Mouse (Mus musculus): ENCODE measurements at regions not wholly inside any gene's neighbourhood (a gene's known extent, or its start where the extent isn't known, plus 50 kb on each side); places are given as distances from the start of the nearest gene placed in this dataset.
A peak's percentile ranks its signal among the peaks of the same experiment; 100 is the strongest.

DNA sequence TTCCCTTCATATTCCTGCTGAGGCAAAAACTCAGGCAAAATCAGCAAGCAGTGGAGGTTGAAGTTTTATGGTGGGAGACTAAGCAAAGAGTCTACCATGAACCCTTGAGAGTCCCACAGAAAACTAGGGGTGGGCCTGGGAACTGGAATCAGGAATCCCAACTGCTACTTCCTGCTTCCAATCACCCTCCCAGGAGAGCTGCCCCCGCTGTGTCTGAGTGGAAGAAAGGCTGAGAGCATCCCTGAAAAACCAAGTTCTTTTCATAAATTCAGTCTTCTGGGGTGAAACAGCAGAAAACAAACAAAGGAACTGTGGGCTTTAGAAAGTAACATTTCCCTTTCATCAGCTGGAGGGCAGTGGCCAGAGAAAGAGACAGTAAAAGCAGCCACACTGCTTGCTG, 445.0 kb downstream of the Gsdmc2 start:
- Histone ChIP-seq H3K27me3 (ENCODE audit: control insufficient read depth, insufficient read depth, low read length) (no peaks in the 10 kb centered on the region), H3K36me3 (ENCODE audit: control insufficient read depth, insufficient read depth, low read length) (no peaks in the 10 kb centered on the region), H3K27ac (ENCODE audit: low read depth, low read length) (no peak overlapping the region), H3K9me3 (ENCODE audit: control insufficient read depth, low read length) (no peaks in the 10 kb centered on the region), H3K4me2 (ENCODE audit: low read depth) (no peak overlapping the region), H3K4me3 (ENCODE audit: low read depth, low read length) (no peak overlapping the region), H3K4me1 (ENCODE audit: control insufficient read depth, insufficient read depth, low read length) (no peaks in the 10 kb centered on the region), H3K9ac (ENCODE audit: low read length) (no peak overlapping the region)
- 89% methylated on average over 1 of the region's 1 CpGs for WGBS
- ATAC-seq (ENCODE audit: insufficient read depth, low FRiP score, low TSS enrichment) (no peak), DNase-seq (ENCODE audit: low spot score) (no peak)

- H3K9me3 ChIP-seq (ENCODE audit: control insufficient read depth, low read length): no peaks in the 10 kb centered on the region
- ATAC-seq (ENCODE audit: insufficient read depth, low FRiP score, low TSS enrichment): no peak
- 98% methylated on average over 3 of the region's 3 CpGs for WGBS
These were observed 447.5 kb downstream of the Gsdmc2 start for GRCm38 (mm10) chr15:63397485-63397884.

DNA sequence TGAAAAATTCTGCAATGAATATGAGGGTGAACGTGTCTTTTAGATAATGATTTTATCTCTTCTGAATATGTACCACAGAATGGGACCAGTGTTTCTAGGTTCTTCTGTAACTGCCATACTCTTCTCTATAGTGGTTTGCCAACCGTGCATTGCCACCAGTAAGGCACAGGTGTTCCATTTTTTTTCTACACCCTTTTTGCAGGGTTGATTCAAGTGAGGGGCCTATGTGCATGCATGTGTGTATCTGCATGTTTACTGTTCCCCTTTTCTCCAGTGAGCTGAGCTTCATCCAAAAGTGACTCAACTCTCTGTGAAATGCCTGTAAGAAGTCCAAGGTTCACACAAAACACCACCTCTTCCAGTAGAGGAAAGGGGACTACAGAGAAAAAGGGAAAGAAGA, 467.7 kb downstream of the Gsdmc2 start:
- Histone ChIP-seq H3K36me3 (ENCODE audit: control insufficient read depth, insufficient read depth, low read length) (no peaks in the 10 kb centered on the region), H3K4me1 (ENCODE audit: control insufficient read depth, insufficient read depth, low read length) (no peaks in the 10 kb centered on the region), H3K4me2 (ENCODE audit: low read depth) (no peak overlapping the region), H3K9me3 (ENCODE audit: control insufficient read depth, low read length) (no peaks in the 10 kb centered on the region), H3K27me3 (ENCODE audit: control insufficient read depth, insufficient read depth, low read length) (no peaks in the 10 kb centered on the region), H3K9ac (ENCODE audit: low read length) (no peak overlapping the region), H3K4me3 (ENCODE audit: low read depth, low read length) (no peak overlapping the region), H3K27ac (ENCODE audit: low read depth, low read length) (no peak overlapping the region)
- 86% methylated on average over 2 of the region's 2 CpGs for WGBS
- ATAC-seq (ENCODE audit: insufficient read depth, low FRiP score, low TSS enrichment): no peak
- DNase-seq (ENCODE audit: low spot score): no peak

More at GRCm38 (mm10) chr15:63397485-63397884, 447.5 kb downstream of the Gsdmc2 start:
- no peaks in the 10 kb centered on the region for H3K27me3 ChIP-seq (ENCODE audit: control insufficient read depth, insufficient read depth, low read length)
- no peak for DNase-seq (ENCODE audit: low spot score)
- H3K4me1 ChIP-seq (ENCODE audit: control insufficient read depth, insufficient read depth, low read length): no peaks in the 10 kb centered on the region
- H3K27ac ChIP-seq (ENCODE audit: low read depth, low read length): no peak overlapping the region
- no peak overlapping the region for H3K9ac ChIP-seq (ENCODE audit: low read length)
- H3K36me3 ChIP-seq (ENCODE audit: control insufficient read depth, insufficient read depth, low read length): no peaks in the 10 kb centered on the region
- H3K4me3 ChIP-seq (ENCODE audit: low read depth, low read length): no peak overlapping the region
- no peak overlapping the region for H3K4me2 ChIP-seq (ENCODE audit: low read depth)

GRCm38 (mm10) chr15:63371328-63372023, 473.5 kb downstream of the Gsdmc2 start:
- WGBS: 70% methylated on average over 4 of the region's 4 CpGs
- Histone ChIP-seq H3K4me2 (ENCODE audit: low read depth) (no peak overlapping the region), H3K4me3 (ENCODE audit: low read depth, low read length) (no peak overlapping the region), H3K4me1 (ENCODE audit: control insufficient read depth, insufficient read depth, low read length) (no peaks in the 10 kb centered on the region), H3K27me3 (ENCODE audit: control insufficient read depth, insufficient read depth, low read length) (no peaks in the 10 kb centered on the region), H3K9ac (ENCODE audit: low read length) (no peak overlapping the region), H3K9me3 (ENCODE audit: control insufficient read depth, low read length) (no peaks in the 10 kb centered on the region), H3K27ac (ENCODE audit: low read depth, low read length) (no peak overlapping the region), H3K36me3 (ENCODE audit: control insufficient read depth, insufficient read depth, low read length) (no peaks in the 10 kb centered on the region)
- no peak for DNase-seq (ENCODE audit: low spot score)
- ATAC-seq (ENCODE audit: insufficient read depth, low FRiP score, low TSS enrichment): no peak

GRCm38 (mm10) chr15:63364473-63364872, 480.5 kb downstream of the Gsdmc2 start:
- Histone ChIP-seq H3K9me3 (ENCODE audit: control insufficient read depth, low read length) (no peaks in the 10 kb centered on the region), H3K4me3 (ENCODE audit: low read depth, low read length) (no peak overlapping the region), H3K4me1 (ENCODE audit: control insufficient read depth, insufficient read depth, low read length) (no peaks in the 10 kb centered on the region), H3K27me3 (ENCODE audit: control insufficient read depth, insufficient read depth, low read length) (no peaks in the 10 kb centered on the region), H3K4me2 (ENCODE audit: low read depth) (no peak overlapping the region), H3K9ac (ENCODE audit: low read length) (no peak overlapping the region), H3K27ac (ENCODE audit: low read depth, low read length) (no peak overlapping the region), H3K36me3 (ENCODE audit: control insufficient read depth, insufficient read depth, low read length) (no peaks in the 10 kb centered on the region)
- DNase-seq (ENCODE audit: low spot score) (no peak), ATAC-seq (ENCODE audit: insufficient read depth, low FRiP score, low TSS enrichment) (no peak)
- WGBS: 94% methylated on average over 1 of the region's 1 CpGs

DNA sequence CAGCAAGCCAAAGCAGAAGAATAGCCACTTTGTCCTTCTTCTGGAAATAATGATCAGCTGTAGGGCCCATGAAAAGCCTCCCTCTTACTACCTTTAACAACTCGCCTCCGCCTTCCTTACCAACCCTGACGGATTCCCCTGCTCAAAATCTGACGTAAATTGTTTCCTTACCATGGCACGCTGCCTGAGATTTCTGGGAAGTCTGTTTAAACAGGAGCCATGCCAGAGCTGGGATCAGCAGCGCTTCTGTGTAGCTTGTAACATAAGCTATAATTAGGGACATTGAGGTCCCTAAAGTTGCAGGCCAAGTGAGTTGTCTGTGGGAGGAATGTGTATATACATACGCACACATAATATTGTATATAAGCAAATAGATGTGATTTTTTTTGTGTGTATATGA, 484.6 kb downstream of the Gsdmc2 start:
- H3K4me1 ChIP-seq (ENCODE audit: control insufficient read depth, insufficient read depth, low read length): no peaks in the 10 kb centered on the region
- no peak for DNase-seq (ENCODE audit: low spot score)
- ATAC-seq (ENCODE audit: insufficient read depth, low FRiP score, low TSS enrichment): no peak
- no peak overlapping the region for H3K4me3 ChIP-seq (ENCODE audit: low read depth, low read length)
- H3K36me3 ChIP-seq (ENCODE audit: control insufficient read depth, insufficient read depth, low read length): no peaks in the 10 kb centered on the region
- H3K27me3 ChIP-seq (ENCODE audit: control insufficient read depth, insufficient read depth, low read length): no peaks in the 10 kb centered on the region
- no peaks in the 10 kb centered on the region for H3K9me3 ChIP-seq (ENCODE audit: control insufficient read depth, low read length)
- H3K27ac ChIP-seq (ENCODE audit: low read depth, low read length): no peak overlapping the region
- 86% methylated on average over 7 of the region's 7 CpGs for WGBS
- no peak overlapping the region for H3K9ac ChIP-seq (ENCODE audit: low read length)
- no peak overlapping the region for H3K4me2 ChIP-seq (ENCODE audit: low read depth)

DNA sequence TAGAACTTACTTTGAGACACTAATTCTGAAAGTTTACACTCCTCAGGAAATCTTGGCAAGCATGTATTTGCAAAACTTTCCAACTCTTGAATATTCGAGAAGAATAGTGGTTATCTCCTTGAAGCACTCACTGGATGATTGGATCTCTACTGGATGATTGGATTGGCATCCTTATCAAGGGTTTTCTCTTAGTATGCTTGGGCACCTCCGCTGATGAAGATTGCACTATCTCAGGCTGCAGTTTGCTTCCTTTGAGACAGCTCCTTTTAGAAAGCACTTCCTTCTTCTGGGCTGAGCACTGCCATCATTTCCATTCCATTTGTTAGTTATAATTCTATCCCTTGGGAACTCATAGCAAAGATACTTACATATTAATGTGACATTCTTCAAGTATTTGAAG, 503.2 kb downstream of the Gsdmc2 start:
- Histone ChIP-seq H3K4me1 (ENCODE audit: control insufficient read depth, insufficient read depth, low read length) (no peaks in the 10 kb centered on the region), H3K4me2 (ENCODE audit: low read depth) (no peak overlapping the region), H3K9ac (ENCODE audit: low read length) (no peak overlapping the region), H3K36me3 (ENCODE audit: control insufficient read depth, insufficient read depth, low read length) (no peaks in the 10 kb centered on the region), H3K4me3 (ENCODE audit: low read depth, low read length) (no peak overlapping the region), H3K9me3 (ENCODE audit: control insufficient read depth, low read length) (no peaks in the 10 kb centered on the region), H3K27ac (ENCODE audit: low read depth, low read length) (no peak overlapping the region), H3K27me3 (ENCODE audit: control insufficient read depth, insufficient read depth, low read length) (no peaks in the 10 kb centered on the region)
- ATAC-seq (ENCODE audit: insufficient read depth, low FRiP score, low TSS enrichment) (no peak), DNase-seq (ENCODE audit: low spot score) (no peak)
- WGBS: 82% methylated on average over 2 of the region's 2 CpGs

DNA sequence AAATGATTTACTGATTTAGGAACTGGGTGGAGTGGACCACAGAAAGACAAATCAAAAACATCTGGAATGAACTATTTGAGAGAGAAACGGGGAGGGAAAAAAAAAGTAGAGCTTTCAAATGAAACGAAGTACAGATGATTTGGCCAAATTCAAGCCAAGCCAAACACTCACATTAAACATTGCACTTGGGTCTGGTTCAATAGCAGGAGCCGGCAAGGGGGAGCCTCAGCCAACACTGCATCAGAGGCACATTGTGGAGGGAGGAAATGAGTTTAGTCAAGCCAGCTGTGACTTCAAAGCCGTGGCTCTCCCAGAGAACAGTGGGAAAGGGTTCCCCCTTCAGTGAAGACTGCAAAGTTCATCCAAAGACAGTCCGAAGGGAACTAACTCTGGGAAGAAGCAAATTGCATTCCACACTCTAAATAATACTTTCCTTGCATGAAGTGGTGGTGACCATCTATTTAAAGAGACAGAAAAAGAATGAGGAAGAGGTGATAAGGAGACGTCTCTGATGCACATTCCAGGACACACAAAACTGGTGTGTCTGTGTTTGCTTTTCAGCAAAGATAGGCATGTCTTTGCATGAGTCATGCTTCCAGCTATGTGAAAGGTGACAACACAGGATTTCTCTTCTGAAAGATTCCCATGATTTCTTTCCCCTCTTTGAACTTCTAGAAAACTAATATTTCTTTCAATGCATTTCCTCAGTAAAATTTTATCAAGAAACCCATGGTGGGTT, 504.5 kb downstream of the Gsdmc2 start:
- Histone ChIP-seq H3K4me3 (ENCODE audit: low read depth, low read length) (no peak overlapping the region), H3K36me3 (ENCODE audit: control insufficient read depth, insufficient read depth, low read length) (no peaks in the 10 kb centered on the region), H3K4me2 (ENCODE audit: low read depth) (no peak overlapping the region), H3K4me1 (ENCODE audit: control insufficient read depth, insufficient read depth, low read length) (no peaks in the 10 kb centered on the region), H3K27ac (ENCODE audit: low read depth, low read length) (no peak overlapping the region), H3K9ac (ENCODE audit: low read length) (no peak overlapping the region), H3K9me3 (ENCODE audit: control insufficient read depth, low read length) (no peaks in the 10 kb centered on the region), H3K27me3 (ENCODE audit: control insufficient read depth, insufficient read depth, low read length) (no peaks in the 10 kb centered on the region)
- 33% methylated on average over 6 of the region's 6 CpGs for WGBS
- DNase-seq (ENCODE audit: low spot score) (peak; percentile 38), ATAC-seq (ENCODE audit: insufficient read depth, low FRiP score, low TSS enrichment) (no peak)

- Histone ChIP-seq H3K27me3 (ENCODE audit: control insufficient read depth, insufficient read depth, low read length) (no peaks in the 10 kb centered on the region), H3K4me1 (ENCODE audit: control insufficient read depth, insufficient read depth, low read length) (no peaks in the 10 kb centered on the region), H3K36me3 (ENCODE audit: control insufficient read depth, insufficient read depth, low read length) (no peaks in the 10 kb centered on the region), H3K9ac (ENCODE audit: low read length) (no peak overlapping the region), H3K4me3 (ENCODE audit: low read depth, low read length) (no peak overlapping the region), H3K4me2 (ENCODE audit: low read depth) (no peak overlapping the region), H3K27ac (ENCODE audit: low read depth, low read length) (no peak overlapping the region), H3K9me3 (ENCODE audit: control insufficient read depth, low read length) (no peaks in the 10 kb centered on the region)
- no peak for DNase-seq (ENCODE audit: low spot score)
- no peak for ATAC-seq (ENCODE audit: insufficient read depth, low FRiP score, low TSS enrichment)
- 62% methylated on average over 1 of the region's 1 CpGs for WGBS
These were observed 525.3 kb downstream of the Gsdmc2 start for GRCm38 (mm10) chr15:63319666-63320065.
